Mouse (Mus musculus) liver, embryonic 16.5 days (tissue): ENCODE results near the gene Syngr3. TPM values are rescaled to one million over a fixed set of nuclear protein-coding genes. Genes with fewer than 3 reads are reported as not detected.
A peak's percentile ranks its signal among the peaks of the same experiment; 100 is the strongest.

Experiments
- ATAC-seq: fragments of 200-750 bp; cut with Nextera tagmentation; 2 replicates; pipeline ENCODE4 v1.8.0; 2017; ENCODE audit warnings: low read depth, mild to moderate bottlenecking, moderate number of reproducible peaks, moderate library complexity
- H3K27ac ChIP-seq: fragments of 300-500 bp; sonication (generic); 2 replicates; pipeline ENCODE4 v1.5.1; 2014; ENCODE audit warnings: mild to moderate bottlenecking, low read length
- H3K27me3 ChIP-seq: fragments of 300-500 bp; sonication (generic); 2 replicates; pipeline ENCODE4 v1.6.1; 2014; ENCODE audit warnings: low read depth, low read length, mixed read lengths; ENCODE audit not compliant: control insufficient read depth, insufficient read depth
- H3K36me3 ChIP-seq: fragments of 300-500 bp; sonication (generic); 2 replicates; pipeline ENCODE4 v1.6.1; 2014; ENCODE audit warnings: mild to moderate bottlenecking; ENCODE audit not compliant: control insufficient read depth, insufficient read depth
- H3K4me1 ChIP-seq: fragments of 300-500 bp; sonication (generic); 2 replicates; pipeline ENCODE4 v1.6.1; 2014; ENCODE audit warnings: low read depth, low read length, mixed read lengths; ENCODE audit not compliant: control insufficient read depth
- H3K4me2 ChIP-seq: fragments of 300-500 bp; sonication (generic); 2 replicates; pipeline ENCODE4 v1.6.1; 2014; ENCODE audit warnings: low read depth, low read length, mixed read lengths
- H3K4me3 ChIP-seq: fragments of 300-500 bp; sonication (generic); 2 replicates; pipeline ENCODE4 v1.5.1; 2014; ENCODE audit warnings: low read depth, mild to moderate bottlenecking, low read length
- H3K9ac ChIP-seq: fragments of 300-500 bp; sonication (generic); 2 replicates; pipeline ENCODE4 v1.6.1; 2014; ENCODE audit warnings: low read depth, low read length
- H3K9me3 ChIP-seq: fragments of 300-500 bp; sonication (generic); replicated peaks from 2 replicates; pipeline ENCODE4 v1.6.1; 2016; ENCODE audit warnings: low read length; ENCODE audit not compliant: control insufficient read depth
- whole genome bisulfite sequencing: fragments of 180-500 bp; shearing (Covaris S2); extraction: QIAGEN DNeasy Blood & Tissue Kit; methylation state at CpG from one replicate; pipeline ENCODE4 v1.1.7; 2014; ENCODE audit not compliant: insufficient replicate concordance; 5-methylcytosine and 5-hydroxymethylcytosine counted together
- polyA plus RNA-seq: library from polyadenylated mRNA; unstranded; fragments of >200 nt; fragmentation: Nextera tagmentation; extraction: Ambion mirVana; gene quantifications from 2 replicates; pipeline ENCODE4 v1.2.1, GENCODE M21; 2015

Gene Syngr3
- polyA plus RNA-seq, 1 experiment from 2014 or later, result 0.21 TPM

- peaks cover 38% of the 10 kb centered on the region for H3K27me3 ChIP-seq
- no peak overlapping the region for H3K4me3 ChIP-seq
- H3K9me3 ChIP-seq, result no peaks in the 10 kb centered on the region
- ATAC-seq, result no peak
- H3K9ac ChIP-seq, result no peak overlapping the region
- no peak overlapping the region for H3K27ac ChIP-seq
- peaks cover 9% of the 10 kb centered on the region for H3K4me1 ChIP-seq
- WGBS, result 73% methylated on average over 11 of the region's 11 CpGs
- H3K36me3 ChIP-seq, result no peaks in the 10 kb centered on the region
- H3K4me2 ChIP-seq, result no peak overlapping the region
Measured at GRCm38 (mm10) chr17:24647493-24647892, 42.3 kb downstream of the Syngr3 start.

DNA sequence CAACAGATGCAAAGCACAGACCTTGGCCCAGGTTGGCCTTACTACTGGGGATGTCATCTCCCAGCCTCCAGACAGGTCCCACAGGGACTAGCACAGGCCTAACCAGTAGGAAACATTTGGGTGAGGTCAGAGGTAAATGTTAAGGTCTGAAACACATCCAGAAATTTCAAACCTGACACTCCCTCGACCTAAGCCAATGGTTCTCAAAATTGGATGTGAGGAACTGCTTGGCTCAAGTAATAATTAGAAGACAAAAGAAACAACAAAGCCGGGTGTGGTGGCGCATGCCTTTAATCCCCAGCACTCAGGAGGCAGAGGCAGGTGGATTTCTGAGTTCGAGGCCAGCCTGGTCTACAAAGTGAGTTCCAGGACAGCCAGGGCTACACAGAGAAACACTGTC lies 43.4 kb downstream of the Syngr3 start:
- Histone ChIP-seq H3K9me3 (no peaks in the 10 kb centered on the region), H3K4me2 (no peak overlapping the region), H3K36me3 (no peaks in the 10 kb centered on the region), H3K27ac (no peak overlapping the region), H3K4me1 (peaks cover 9% of the 10 kb centered on the region), H3K4me3 (no peak overlapping the region), H3K9ac (no peak overlapping the region), H3K27me3 (peaks cover 32% of the 10 kb centered on the region)
- 57% methylated on average over 4 of the region's 4 CpGs for WGBS
- ATAC-seq, result no peak

GRCm38 (mm10) chr17:24645916-24646315 lies 43.8 kb downstream of the Syngr3 start:
- no peak for ATAC-seq
- Histone ChIP-seq H3K4me1 (peaks cover 9% of the 10 kb centered on the region), H3K4me3 (no peak overlapping the region), H3K4me2 (no peak overlapping the region), H3K27me3 (peaks cover 28% of the 10 kb centered on the region), H3K27ac (no peak overlapping the region), H3K9me3 (no peaks in the 10 kb centered on the region), H3K36me3 (no peaks in the 10 kb centered on the region), H3K9ac (no peak overlapping the region)
- 59% methylated on average over 3 of the region's 3 CpGs for WGBS

DNA sequence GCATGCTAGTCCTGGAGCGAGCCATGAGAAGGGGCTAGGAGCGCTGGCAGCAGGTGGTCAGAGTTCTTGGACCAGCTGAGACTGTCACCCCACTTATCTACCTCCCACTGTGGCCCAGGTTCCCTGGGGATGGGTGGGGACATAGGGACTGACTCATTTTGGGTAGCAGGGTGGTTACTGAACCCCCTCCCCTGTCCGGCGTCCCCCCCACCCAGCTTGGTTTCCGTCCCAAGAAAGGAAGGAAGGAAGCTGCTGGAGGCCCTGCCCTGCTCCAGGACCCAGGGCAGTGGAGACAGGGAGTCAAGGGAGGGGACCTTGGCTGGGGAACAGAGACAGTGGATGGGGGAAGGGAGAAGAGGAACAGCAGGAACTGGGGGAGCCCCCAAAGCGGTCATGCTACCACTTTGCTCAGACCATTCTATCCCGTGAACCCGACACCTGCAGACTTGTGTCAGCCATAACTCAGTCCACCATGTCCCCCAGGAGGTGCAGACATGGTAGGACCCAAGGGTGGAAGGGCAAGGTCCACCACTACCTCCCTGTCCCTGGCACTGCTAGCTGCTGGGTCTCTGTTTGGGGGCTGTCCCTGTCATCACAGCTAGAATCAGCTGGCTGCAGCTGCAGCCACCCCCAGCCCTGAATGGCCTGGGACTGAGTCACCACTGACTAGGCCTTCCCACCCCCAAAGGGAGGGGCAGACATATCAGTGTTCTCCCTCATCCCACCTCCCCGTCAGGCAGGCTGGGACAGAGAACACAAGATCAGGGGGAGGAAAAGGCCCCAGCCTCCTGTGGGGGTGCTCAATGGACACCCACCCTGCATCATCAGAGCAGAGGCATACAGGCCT lies 44.7 kb downstream of the Syngr3 start:
- H3K4me3 ChIP-seq, result no peak overlapping the region
- peaks cover 20% of the 10 kb centered on the region for H3K27me3 ChIP-seq
- peaks cover 5% of the 10 kb centered on the region for H3K4me1 ChIP-seq
- H3K9ac ChIP-seq, result no peak overlapping the region
- ATAC-seq, result peak; percentile 30
- H3K4me2 ChIP-seq, result no peak overlapping the region
- 39% methylated on average over 9 of the region's 9 CpGs for WGBS
- H3K27ac ChIP-seq, result peak overlapping the region; percentile 19; the same call in 1 of the 2 replicates
- H3K36me3 ChIP-seq, result no peaks in the 10 kb centered on the region
- H3K9me3 ChIP-seq, result no peaks in the 10 kb centered on the region

- WGBS, result 40% methylated on average over 7 of the region's 7 CpGs
- no peak overlapping the region for H3K9ac ChIP-seq
- no peak overlapping the region for H3K4me3 ChIP-seq
- no peak overlapping the region for H3K27ac ChIP-seq
- H3K4me1 ChIP-seq, result peaks cover 2% of the 10 kb centered on the region
- H3K9me3 ChIP-seq, result no peaks in the 10 kb centered on the region
- peak; percentile 25; the same call in 1 of the 2 replicates for ATAC-seq
- H3K36me3 ChIP-seq, result no peaks in the 10 kb centered on the region
- peaks cover 11% of the 10 kb centered on the region for H3K27me3 ChIP-seq
- H3K4me2 ChIP-seq, result no peak overlapping the region
Measured at GRCm38 (mm10) chr17:24644030-24644715, 45.6 kb downstream of the Syngr3 start.

DNA sequence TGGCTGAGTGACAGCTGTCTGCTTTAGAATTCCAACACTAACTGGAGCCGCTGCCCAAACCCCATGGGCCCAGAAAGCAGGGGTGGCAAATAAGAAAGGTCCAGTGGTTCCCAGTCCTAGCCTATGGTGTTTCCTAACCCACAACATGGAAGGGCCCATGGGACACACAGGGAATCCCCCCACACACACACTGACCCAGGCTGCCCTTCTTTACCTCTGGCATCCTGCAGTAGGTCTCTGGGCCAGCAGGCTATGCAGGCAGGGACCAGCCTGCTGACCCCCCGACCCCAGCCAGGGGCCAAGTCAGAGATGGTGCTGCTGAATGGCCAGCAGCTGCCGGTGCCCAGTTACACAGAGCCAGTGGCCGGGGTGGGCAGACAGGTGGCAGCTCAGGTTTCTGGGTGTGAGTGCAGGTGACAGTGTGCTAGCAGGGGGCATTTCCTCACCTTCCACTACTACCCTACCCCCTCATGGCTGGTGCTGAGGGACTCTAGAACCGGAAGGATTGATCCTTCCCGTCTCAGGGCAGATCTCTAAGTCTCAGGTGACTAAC lies 46.9 kb downstream of the Syngr3 start:
- 74% methylated on average over 6 of the region's 6 CpGs for whole genome bisulfite sequencing
- no peaks in the 10 kb centered on the region for H3K9me3 ChIP-seq
- H3K27ac ChIP-seq, result no peak overlapping the region
- H3K36me3 ChIP-seq, result no peaks in the 10 kb centered on the region
- H3K4me3 ChIP-seq, result no peak overlapping the region
- H3K9ac ChIP-seq, result no peak overlapping the region
- H3K4me2 ChIP-seq, result no peak overlapping the region
- no peak for ATAC-seq
- H3K27me3 ChIP-seq, result no peaks in the 10 kb centered on the region
- H3K4me1 ChIP-seq, result peaks cover 2% of the 10 kb centered on the region

- no peak overlapping the region for H3K9ac ChIP-seq
- H3K4me2 ChIP-seq, result no peak overlapping the region
- no peak overlapping the region for H3K27ac ChIP-seq
- WGBS, result 76% methylated on average over 14 of the region's 14 CpGs
- H3K4me3 ChIP-seq, result no peak overlapping the region
- no peaks in the 10 kb centered on the region for H3K9me3 ChIP-seq
- no peaks in the 10 kb centered on the region for H3K27me3 ChIP-seq
- peaks cover 3% of the 10 kb centered on the region for H3K4me1 ChIP-seq
- no peaks in the 10 kb centered on the region for H3K36me3 ChIP-seq
- ATAC-seq, result no peak
Measured at GRCm38 (mm10) chr17:24641944-24642343, 47.8 kb downstream of the Syngr3 start.

GRCm38 (mm10) chr17:24640581-24640980 lies 49.2 kb downstream of the Syngr3 start:
- Histone ChIP-seq H3K36me3 (no peaks in the 10 kb centered on the region), H3K27ac (no peak overlapping the region), H3K9ac (no peak overlapping the region), H3K4me1 (peaks cover 8% of the 10 kb centered on the region), H3K4me3 (no peak overlapping the region), H3K27me3 (no peaks in the 10 kb centered on the region), H3K4me2 (no peak overlapping the region), H3K9me3 (no peaks in the 10 kb centered on the region)
- no peak for ATAC-seq
- WGBS, result 88% methylated on average over 15 of the region's 15 CpGs

DNA sequence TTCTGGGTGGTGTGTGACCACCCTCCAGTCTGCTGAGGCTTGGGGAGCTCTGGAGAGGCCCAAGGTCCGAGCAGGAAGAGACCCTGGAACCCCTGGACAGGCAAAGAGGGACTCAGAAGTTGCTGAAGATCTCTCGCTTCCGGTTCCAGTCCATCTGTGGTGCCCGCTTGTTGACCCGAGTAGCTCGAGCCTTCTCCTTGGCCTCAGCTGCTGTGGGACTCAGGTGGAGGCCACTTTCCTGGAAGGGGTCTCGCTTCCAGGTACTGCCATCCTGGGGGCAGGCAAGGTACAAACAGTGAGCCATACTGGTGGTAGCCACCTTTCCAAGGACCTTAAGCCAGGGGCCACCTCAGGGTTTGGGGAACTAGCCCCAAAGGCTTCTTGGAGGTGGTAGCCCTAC lies 49.6 kb downstream of the Syngr3 start:
- ATAC-seq, result no peak
- no peaks in the 10 kb centered on the region for H3K9me3 ChIP-seq
- H3K4me3 ChIP-seq, result no peak overlapping the region
- 75% methylated on average over 7 of the region's 7 CpGs for WGBS
- H3K4me2 ChIP-seq, result no peak overlapping the region
- H3K27ac ChIP-seq, result no peak overlapping the region
- H3K27me3 ChIP-seq, result no peaks in the 10 kb centered on the region
- no peak overlapping the region for H3K9ac ChIP-seq
- H3K4me1 ChIP-seq, result peaks cover 8% of the 10 kb centered on the region
- H3K36me3 ChIP-seq, result no peaks in the 10 kb centered on the region
